Comparison of ENCODE assay signal across 8 mouse cellular contexts in genomic region chr10:126905086-126905485, GRCm38 (mm10). TPM values are rescaled to one million over a fixed set of nuclear protein-coding genes. Genes with fewer than 3 reads are reported as not detected.
A peak's percentile ranks its signal among the peaks of the same experiment; 100 is the strongest.
DNase-seq lines count a peak whose midpoint lies in the region; ATAC-seq lines count a peak whose summit lies in the region.

No protein-coding gene starts in this region.

- ATAC-seq in stomach, embryonic 14.5 days (ENCODE audit: insufficient number of reproducible peaks, insufficient read depth, low FRiP score, low read depth) = no peak

- H3K27me3 ChIP-seq in stomach, embryonic 14.5 days (ENCODE audit: control insufficient read depth, insufficient read depth, low read length) = no peaks in the 10 kb centered on the region

- peak overlapping the region; percentile 46 for H3K4me3 ChIP-seq in stomach, embryonic 14.5 days (ENCODE audit: low read depth, low read length)

- no peaks in the 10 kb centered on the region for H3K36me3 ChIP-seq in stomach, embryonic 14.5 days (ENCODE audit: control insufficient read depth, insufficient read depth, low read length)

- H3K9me3 ChIP-seq in stomach, embryonic 14.5 days (ENCODE audit: control insufficient read depth, low read depth, low read length) = no peaks in the 10 kb centered on the region

- peak overlapping the region; percentile 51; the same call in 1 of the 2 replicates for H3K9ac ChIP-seq in stomach, embryonic 14.5 days (replicated peaks; ENCODE audit: low read depth, low read length)

- peak overlapping the region; percentile 54 for H3K4me2 ChIP-seq in stomach, embryonic 14.5 days (replicated peaks; ENCODE audit: low read depth, low read length)

- peak overlapping the region; percentile 68; the same call in 1 of the 2 replicates for H3K27ac ChIP-seq in stomach, embryonic 14.5 days (ENCODE audit: low read length)

- H3K4me1 ChIP-seq in stomach, embryonic 14.5 days (ENCODE audit: control insufficient read depth, insufficient read depth, low read length) = 0 out of 2 replicates have a peak, but pooled peaks cover 9% of the 10 kb centered on the region

- WGBS in stomach, embryonic 14.5 days = 72% methylated on average over 8 of the region's 8 CpGs

- peak; percentile 51 for DNase-seq in cerebellum, adult 9-11 months
- no peak for DNase-seq in cerebellum, postnatal 4 days (ENCODE audit: low spot score in 2 of 2)
- peak; percentile 37 for DNase-seq in thymus, postnatal 14 days
- no peak for DNase-seq in thymus, adult 18-20 months
- DNase-seq in kidney, postnatal 4 days = peak; percentile 35 to 36
- DNase-seq in adrenal gland, postnatal 25 days = no peak
- no peak for DNase-seq in gastrocnemius, adult 8-10 months (ENCODE audit: low spot score in 2 of 2)

RNA-seq across cellular contexts. Expression of gene Atp23, which starts 3.9 kb away (rescaled TPM):
- polyA plus RNA-seq in stomach, embryonic 14.5 days (2014; fragmentation: Nextera tagmentation; extraction: Ambion mirVana) = 19.0 and 20.3 TPM in 2 replicates
- total RNA-seq in adrenal gland, postnatal 25 days (2021) = 7.6 and 9.5 TPM in 2 replicates
- total RNA-seq in gastrocnemius, adult 8-10 months (2022) = 1 to 10 TPM; 1.4 to 2.5 (median 1.4) TPM

Comparison
In these comparisons a context has a peak if more than half of its experiments do, and no peak if none do; other contexts are left out.
1. DNase-seq: peak in cerebellum, adult 9-11 months (single experiment), thymus, postnatal 14 days (single experiment) and kidney, postnatal 4 days (2 of 2); none in cerebellum, postnatal 4 days (0 of 2), thymus, adult 18-20 months (0 of 2), adrenal gland, postnatal 25 days (single experiment) and gastrocnemius, adult 8-10 months (0 of 2).